Mouse (Mus musculus) embryo, embryonic 11 days (tissue): ENCODE data around the gene Gm3435.
"Not testable (repeated sequence)": the region's sequence is repeated elsewhere in the genome, so short reads cannot be mapped to it uniquely, and the experiment has no call there.

Experiments
- DNase-seq: peaks from one replicate; pipeline ENCODE4 v3.0.0-alpha.2; 2015

Gm3435 gene

GRCm38 (mm10) chr17:15009706-15010413 is at the start of gene Gm3435:
Gm3435 (plus strand) TSS chr17:15010176.
- not testable (repeated sequence) for DNase-seq

- DNase-seq, result peak; percentile 34
Measured at GRCm38 (mm10) chr17:14960520-14960919, 49.5 kb upstream of the Gm3435 start.

GRCm38 (mm10) chr17:14960951-14961556 is 48.9 kb upstream of the Gm3435 start, which contains the start of gene Phf10:
Phf10 (minus strand) TSS chr17:14961273.
- DNase-seq, result peak; percentile 53

- DNase-seq, result not testable (repeated sequence)
Measured at GRCm38 (mm10) chr17:14961557-14962154, 48.3 kb upstream of the Gm3435 start.

- DNase-seq, result not testable (repeated sequence)
Measured at GRCm38 (mm10) chr17:14968373-14968913, 41.5 kb upstream of the Gm3435 start.

GRCm38 (mm10) chr17:14977718-14978361 is 32.1 kb upstream of the Gm3435 start:
- not testable (repeated sequence) for DNase-seq

GRCm38 (mm10) chr17:14978362-14979038 is 31.5 kb upstream of the Gm3435 start, which contains the start of the genes 9030025P20Rik and Gm3417:
9030025P20Rik (plus strand) TSS chr17:14978468.
Gm3417 (minus strand) TSS chr17:14978790.
- DNase-seq, result not testable (repeated sequence)

- DNase-seq, result not testable (repeated sequence)
Measured at GRCm38 (mm10) chr17:14990116-14990702, 19.8 kb upstream of the Gm3435 start.

GRCm38 (mm10) chr17:14992522-14993138 is 17.3 kb upstream of the Gm3435 start:
- not testable (repeated sequence) for DNase-seq

- DNase-seq, result not testable (repeated sequence)
Measured at GRCm38 (mm10) chr17:14993139-14993832, 16.7 kb upstream of the Gm3435 start.

- not testable (repeated sequence) for DNase-seq
Measured at GRCm38 (mm10) chr17:14994140-14994539, 15.8 kb upstream of the Gm3435 start.

- not testable (repeated sequence) for DNase-seq
Measured at GRCm38 (mm10) chr17:15000047-15000446, 9.9 kb upstream of the Gm3435 start.

GRCm38 (mm10) chr17:15009088-15009487 is 888 bp upstream of the Gm3435 start:
- not testable (repeated sequence) for DNase-seq

- DNase-seq, result not testable (repeated sequence)
Measured at GRCm38 (mm10) chr17:15021503-15022220, 11.7 kb downstream of the Gm3435 start.

GRCm38 (mm10) chr17:15023878-15024492 is 14.0 kb downstream of the Gm3435 start:
- DNase-seq, result not testable (repeated sequence)

GRCm38 (mm10) chr17:15024502-15025193 is 14.7 kb downstream of the Gm3435 start:
- DNase-seq, result not testable (repeated sequence)

GRCm38 (mm10) chr17:15025513-15025912 is 15.5 kb downstream of the Gm3435 start:
- not testable (repeated sequence) for DNase-seq

- not testable (repeated sequence) for DNase-seq
Measured at GRCm38 (mm10) chr17:15031414-15031813, 21.4 kb downstream of the Gm3435 start.

- not testable (repeated sequence) for DNase-seq
Measured at GRCm38 (mm10) chr17:15040455-15040854, 30.5 kb downstream of the Gm3435 start.
